Mouse (Mus musculus): ENCODE results near the gene Slc35b2.

Slc35b2 gene

GRCm38 (mm10) chr17:45563655-45564530 lies at the start of gene Slc35b2:
TSS of gene Slc35b2 (plus strand) at chr17:45563874.
- peak; percentile 92 for DNase-seq

GRCm38 (mm10) chr17:45515204-45515726 lies 48.4 kb upstream of the Slc35b2 start:
- DNase-seq = no peak

GRCm38 (mm10) chr17:45515806-45516205 lies 47.9 kb upstream of the Slc35b2 start:
- no peak for DNase-seq

- peak; percentile 84 for DNase-seq
Observed at GRCm38 (mm10) chr17:45516488-45516887, 47.2 kb upstream of the Slc35b2 start.

GRCm38 (mm10) chr17:45517135-45517534 lies 46.5 kb upstream of the Slc35b2 start:
- DNase-seq = no peak

GRCm38 (mm10) chr17:45517549-45518215 lies 46.0 kb upstream of the Slc35b2 start:
- no peak for DNase-seq

GRCm38 (mm10) chr17:45518766-45519475 lies 44.8 kb upstream of the Slc35b2 start:
- DNase-seq = no peak

- no peak for DNase-seq
Observed at GRCm38 (mm10) chr17:45520136-45520535, 43.5 kb upstream of the Slc35b2 start.

- no peak for DNase-seq
Observed at GRCm38 (mm10) chr17:45523263-45523662, 40.4 kb upstream of the Slc35b2 start, which contains the start of gene Tcte1. TSS of gene Tcte1 (plus strand) at chr17:45523434.

- no peak for DNase-seq
Observed at GRCm38 (mm10) chr17:45524961-45525360, 38.7 kb upstream of the Slc35b2 start.

GRCm38 (mm10) chr17:45526571-45526970 lies 37.1 kb upstream of the Slc35b2 start:
- DNase-seq = no peak

GRCm38 (mm10) chr17:45530346-45530782 lies 33.3 kb upstream of the Slc35b2 start:
- DNase-seq = peak; percentile 70

GRCm38 (mm10) chr17:45532896-45533295 lies 30.8 kb upstream of the Slc35b2 start:
- no peak for DNase-seq

GRCm38 (mm10) chr17:45536264-45536663 lies 27.4 kb upstream of the Slc35b2 start:
- DNase-seq = no peak

GRCm38 (mm10) chr17:45538394-45538793 lies 25.3 kb upstream of the Slc35b2 start:
- no peak for DNase-seq

- no peak for DNase-seq
Observed at GRCm38 (mm10) chr17:45539664-45540063, 24.0 kb upstream of the Slc35b2 start.

- DNase-seq = no peak
Observed at GRCm38 (mm10) chr17:45542129-45542528, 21.5 kb upstream of the Slc35b2 start.

- DNase-seq = no peak
Observed at GRCm38 (mm10) chr17:45542705-45543104, 21.0 kb upstream of the Slc35b2 start.

GRCm38 (mm10) chr17:45543115-45543514 lies 20.6 kb upstream of the Slc35b2 start:
- DNase-seq = no peak

GRCm38 (mm10) chr17:45544001-45544872 lies 19.4 kb upstream of the Slc35b2 start:
- DNase-seq = no peak

- no peak for DNase-seq
Observed at GRCm38 (mm10) chr17:45544873-45545277, 18.8 kb upstream of the Slc35b2 start.
